Mouse (Mus musculus): ENCODE data around the gene Fbxo4.

- no peak for TF ChIP-seq MAFK (IDR thresholded peaks at IDR 0.05; ENCODE audit: insufficient read depth, low read depth, low read length)
- no peak for TF ChIP-seq ZC3H11A (IDR thresholded peaks at IDR 0.05; ENCODE audit: borderline replicate concordance, low read depth, low read length)
- peak; percentile 65; the same call in 1 of the 2 replicates for TF ChIP-seq CHD2 (IDR thresholded peaks at IDR 0.05; ENCODE audit: low read depth, low read length)
These were observed 16.3 kb upstream of the Fbxo4 start, which contains the start of gene AW549877 for GRCm38 (mm10) chr15:3995448-3996266.

Measured in ES-E14 (cell line).